Mouse (Mus musculus): ENCODE data around the gene Mterf4.

GRCm38 (mm10) chr1:93300578-93300977, 5.1 kb downstream of the Mterf4 start:
- no peak for TF ChIP-seq CTCF (IDR thresholded peaks at IDR 0.05; ENCODE audit: extremely low read depth, insufficient read length, insufficient replicate concordance, low read depth, low read length)
- TF ChIP-seq POLR2A (IDR thresholded peaks at IDR 0.05; ENCODE audit: low read depth, low read length), result no peak

Data from small intestine, adult 2 months (tissue).